Comparison of ENCODE assay signal across 24 mouse cellular contexts in the genomic region with DNA sequence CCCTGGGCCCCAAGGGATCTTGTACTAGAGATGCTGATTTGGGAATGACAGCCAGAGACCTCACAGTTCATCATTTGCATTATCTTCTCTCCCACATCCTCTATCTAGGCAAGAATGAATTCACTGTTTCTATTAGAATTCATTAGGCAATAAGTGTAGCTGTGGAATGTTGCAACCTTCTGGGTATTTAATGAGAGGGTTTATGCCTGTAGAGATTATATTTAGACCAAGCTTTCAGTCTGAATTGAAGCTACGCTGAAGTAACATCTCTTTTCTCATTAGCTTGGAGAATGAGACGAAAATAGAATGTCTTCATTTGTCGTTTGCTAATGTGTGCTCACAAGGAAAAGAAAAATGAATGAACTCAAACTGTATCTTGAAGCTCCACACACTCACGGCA. TPM values are rescaled to one million over a fixed set of nuclear protein-coding genes. Genes with fewer than 3 reads are reported as not detected.
DNase-seq lines count a peak whose midpoint lies in the region; ATAC-seq and TF ChIP-seq lines count a peak whose summit lies in the region.
"Had no signal": no experiment of that assay in that cellular context is flagged by ENCODE, and none has a peak within 500 bp of the region (broad histone marks: within the 10 kb centered on the region; RNA-seq: fewer than 3 reads in every experiment).

No protein-coding gene starts in this region.

- no peaks in the 10 kb centered on the region for H3K27me3 ChIP-seq in forebrain, embryonic 13.5 days
- no peaks in the 10 kb centered on the region for H3K27me3 ChIP-seq in forebrain, embryonic 14.5 days (replicated peaks; ENCODE audit: control insufficient read depth, insufficient read depth, low read length)
- H3K27me3 ChIP-seq in hindbrain, embryonic 16.5 days (replicated peaks; ENCODE audit: control insufficient read depth, insufficient read depth, low read length): no peaks in the 10 kb centered on the region
- H3K27me3 ChIP-seq in hindbrain, embryonic 12.5 days: no peaks in the 10 kb centered on the region
- H3K27me3 ChIP-seq in midbrain, embryonic 11.5 days (ENCODE audit: control insufficient read depth, insufficient read depth, low read length): no peaks in the 10 kb centered on the region
- no peaks in the 10 kb centered on the region for H3K27me3 ChIP-seq in midbrain, embryonic 16.5 days (ENCODE audit: control insufficient read depth, insufficient read depth, low read depth, low read length)
- H3K27me3 ChIP-seq in thymus, adult 2 months (ENCODE audit: control insufficient read depth, insufficient read depth, low read length): no peaks in the 10 kb centered on the region
- H3K27me3 ChIP-seq: embryonic facial prominence, embryonic 15.5 days; heart, embryonic 12.5 days; hindbrain, embryonic 13.5 days had no signal

- 77% methylated on average over 4 of the region's 4 CpGs for WGBS in forebrain, embryonic 13.5 days
- 78% methylated on average over 4 of the region's 4 CpGs for WGBS in forebrain, embryonic 14.5 days
- WGBS in hindbrain, embryonic 16.5 days: 56% methylated on average over 4 of the region's 4 CpGs
- 79% methylated on average over 4 of the region's 4 CpGs for WGBS in hindbrain, embryonic 12.5 days
- WGBS in midbrain, embryonic 11.5 days: 87% methylated on average over 4 of the region's 4 CpGs
- WGBS in midbrain, embryonic 16.5 days: 61% methylated on average over 4 of the region's 4 CpGs
- WGBS in thymus, adult 2 months: 93% methylated on average over 4 of the region's 4 CpGs

- H3K9me3 ChIP-seq in forebrain, embryonic 13.5 days (replicated peaks): no peaks in the 10 kb centered on the region
- H3K9me3 ChIP-seq in forebrain, embryonic 14.5 days (replicated peaks; ENCODE audit: control insufficient read depth, low read length): no peaks in the 10 kb centered on the region
- no peaks in the 10 kb centered on the region for H3K9me3 ChIP-seq in hindbrain, embryonic 16.5 days (ENCODE audit: control insufficient read depth, low read length)
- no peaks in the 10 kb centered on the region for H3K9me3 ChIP-seq in hindbrain, embryonic 12.5 days (replicated peaks)
- H3K9me3 ChIP-seq in midbrain, embryonic 11.5 days (ENCODE audit: control insufficient read depth, low read length): no peaks in the 10 kb centered on the region
- no peaks in the 10 kb centered on the region for H3K9me3 ChIP-seq in midbrain, embryonic 16.5 days (replicated peaks; ENCODE audit: control insufficient read depth, low read length, poor library complexity, severe bottlenecking)
- H3K9me3 ChIP-seq: embryonic facial prominence, embryonic 15.5 days; forebrain, embryonic 10.5 days; G1E; heart, embryonic 12.5 days; hindbrain, embryonic 13.5 days had no signal

- TF ChIP-seq CTCF in brain, embryonic 14.5 days (IDR thresholded peaks at IDR 0.05; ENCODE audit: borderline replicate concordance, extremely low read depth, insufficient read depth, insufficient read length): no peak
- TF ChIP-seq CTCF in thymus, adult 2 months (IDR thresholded peaks at IDR 0.05; ENCODE audit: borderline replicate concordance, control insufficient read depth, extremely low read depth, insufficient read depth, low read length, poor library complexity): no peak

- H3K27ac ChIP-seq in forebrain, embryonic 13.5 days: 0 out of 2 replicates have a peak overlapping the region, but pooled peaks have one; percentile 11
- H3K27ac ChIP-seq in forebrain, embryonic 14.5 days (ENCODE audit: low read depth, low read length): no peak overlapping the region
- H3K27ac ChIP-seq in hindbrain, embryonic 16.5 days (ENCODE audit: low read depth, low read length): peak overlapping the region; percentile 24; the same call in 1 of the 2 replicates
- no peak overlapping the region for H3K27ac ChIP-seq in hindbrain, embryonic 12.5 days
- no peak overlapping the region for H3K27ac ChIP-seq in midbrain, embryonic 11.5 days (ENCODE audit: low read depth, low read length)
- H3K27ac ChIP-seq in midbrain, embryonic 16.5 days (ENCODE audit: low read length): no peak overlapping the region
- no peak overlapping the region for H3K27ac ChIP-seq in thymus, adult 2 months (ENCODE audit: control insufficient read depth, insufficient read depth, low read length)
- H3K27ac ChIP-seq: embryonic facial prominence, embryonic 15.5 days; forebrain, embryonic 10.5 days had no signal

- TF ChIP-seq POLR2A in brain, embryonic 14.5 days (IDR thresholded peaks at IDR 0.05; ENCODE audit: borderline replicate concordance, extremely low read depth, insufficient read depth, insufficient read length, poor library complexity, severe bottlenecking): no peak
- no peak for TF ChIP-seq POLR2A in thymus, adult 2 months (IDR thresholded peaks at IDR 0.05; ENCODE audit: control insufficient read depth, extremely low read depth, insufficient read depth, low read length, poor library complexity)

- no peak for ATAC-seq in forebrain, embryonic 13.5 days
- no peak for ATAC-seq in forebrain, embryonic 14.5 days
- no peak for ATAC-seq in hindbrain, embryonic 16.5 days
- no peak for ATAC-seq in hindbrain, embryonic 12.5 days (ENCODE audit: low FRiP score)
- ATAC-seq in midbrain, embryonic 11.5 days (ENCODE audit: low FRiP score): no peak
- no peak; the same call in 1 of the 2 replicates for ATAC-seq in midbrain, embryonic 16.5 days
- ATAC-seq: CD4-positive, CD25-positive, alpha-beta regulatory T cell, adult 4 months; inflammation-experienced regulatory T-cells, adult 6 months; intestine, postnatal 0 days had no signal

- no peak overlapping the region for H3K4me2 ChIP-seq in forebrain, embryonic 13.5 days
- H3K4me2 ChIP-seq in forebrain, embryonic 14.5 days (ENCODE audit: low read length): no peak overlapping the region
- H3K4me2 ChIP-seq in hindbrain, embryonic 16.5 days (ENCODE audit: low read length): no peak overlapping the region
- no peak overlapping the region for H3K4me2 ChIP-seq in hindbrain, embryonic 12.5 days (replicated peaks)
- H3K4me2 ChIP-seq in midbrain, embryonic 11.5 days: no peak overlapping the region
- H3K4me2 ChIP-seq in midbrain, embryonic 16.5 days (ENCODE audit: low read length): no peak overlapping the region
- H3K4me2 ChIP-seq: embryonic facial prominence, embryonic 15.5 days; heart, embryonic 12.5 days; hindbrain, embryonic 13.5 days had no signal

- H3K36me3 ChIP-seq in forebrain, embryonic 13.5 days (ENCODE audit: poor library complexity, severe bottlenecking): no peaks in the 10 kb centered on the region
- H3K36me3 ChIP-seq in forebrain, embryonic 14.5 days (ENCODE audit: control insufficient read depth, insufficient read depth, low read length): no peaks in the 10 kb centered on the region
- H3K36me3 ChIP-seq in hindbrain, embryonic 16.5 days (ENCODE audit: control insufficient read depth, insufficient read depth, low read length): no peaks in the 10 kb centered on the region
- H3K36me3 ChIP-seq in hindbrain, embryonic 12.5 days: no peaks in the 10 kb centered on the region
- H3K36me3 ChIP-seq in midbrain, embryonic 11.5 days (ENCODE audit: control insufficient read depth, insufficient read depth, low read length): no peaks in the 10 kb centered on the region
- H3K36me3 ChIP-seq in midbrain, embryonic 16.5 days (ENCODE audit: control insufficient read depth, insufficient read depth, low read length): no peaks in the 10 kb centered on the region
- no peaks in the 10 kb centered on the region for H3K36me3 ChIP-seq in thymus, adult 2 months (ENCODE audit: control insufficient read depth, insufficient read depth, low read length)
- H3K36me3 ChIP-seq: embryonic facial prominence, embryonic 15.5 days; forebrain, embryonic 10.5 days; G1E; heart, embryonic 12.5 days; hindbrain, embryonic 13.5 days had no signal

- no peak for DNase-seq in forebrain, embryonic 14.5 days (ENCODE audit: low spot score)
- peak; percentile 60 for DNase-seq in midbrain, embryonic 11.5 days (ENCODE audit: low spot score, missing footprints)
- DNase-seq in brain, embryonic 14.5 days (ENCODE audit: low read depth): peak; percentile 34
- no peak for DNase-seq in thymus, adult 2 months
- DNase-seq: adrenal gland, postnatal 10 days; B cell, adult 2 months; cerebellum, adult 18-20 months; cerebellum, adult 9-11 months; cerebellum, postnatal 36 days; embryo, embryonic 11 days; gastrocnemius, postnatal 10 days had no signal

- no peak overlapping the region for H3K4me3 ChIP-seq in forebrain, embryonic 13.5 days
- no peak overlapping the region for H3K4me3 ChIP-seq in forebrain, embryonic 14.5 days (ENCODE audit: low read depth, low read length)
- no peak overlapping the region for H3K4me3 ChIP-seq in hindbrain, embryonic 16.5 days (ENCODE audit: low read length)
- H3K4me3 ChIP-seq in hindbrain, embryonic 12.5 days: no peak overlapping the region
- no peak overlapping the region for H3K4me3 ChIP-seq in midbrain, embryonic 11.5 days (ENCODE audit: low read depth, low read length)
- no peak overlapping the region for H3K4me3 ChIP-seq in midbrain, embryonic 16.5 days (ENCODE audit: low read depth, low read length)
- H3K4me3 ChIP-seq in thymus, adult 2 months (ENCODE audit: control insufficient read depth, insufficient read depth, low read length): no peak overlapping the region
- H3K4me3 ChIP-seq: embryonic facial prominence, embryonic 15.5 days; erythroblast, embryonic 14.5 days; forebrain, embryonic 10.5 days; heart, embryonic 12.5 days; hindbrain, embryonic 13.5 days had no signal

- peaks cover 5% of the 10 kb centered on the region; the same call in 1 of the 2 replicates for H3K4me1 ChIP-seq in forebrain, embryonic 13.5 days
- H3K4me1 ChIP-seq in forebrain, embryonic 14.5 days (ENCODE audit: control insufficient read depth, insufficient read depth, low read length): no peaks in the 10 kb centered on the region
- no peaks in the 10 kb centered on the region; the same call in none of the 2 replicates for H3K4me1 ChIP-seq in hindbrain, embryonic 16.5 days (ENCODE audit: control insufficient read depth, insufficient read depth, low read depth, low read length)
- H3K4me1 ChIP-seq in hindbrain, embryonic 12.5 days: no peaks in the 10 kb centered on the region
- H3K4me1 ChIP-seq in midbrain, embryonic 11.5 days (ENCODE audit: control insufficient read depth, insufficient read depth, low read length): no peaks in the 10 kb centered on the region
- no peaks in the 10 kb centered on the region for H3K4me1 ChIP-seq in midbrain, embryonic 16.5 days (ENCODE audit: control insufficient read depth, insufficient read depth, low read length)
- H3K4me1 ChIP-seq in thymus, adult 2 months (replicated peaks; ENCODE audit: control insufficient read depth, insufficient read depth, low read length): no peaks in the 10 kb centered on the region
- H3K4me1 ChIP-seq: forebrain, embryonic 10.5 days; heart, embryonic 12.5 days; hindbrain, embryonic 13.5 days had no signal

- H3K9ac ChIP-seq in forebrain, embryonic 13.5 days: no peak overlapping the region
- no peak overlapping the region for H3K9ac ChIP-seq in forebrain, embryonic 14.5 days (ENCODE audit: low read length)
- H3K9ac ChIP-seq in hindbrain, embryonic 16.5 days (ENCODE audit: low read depth, low read length): no peak overlapping the region
- H3K9ac ChIP-seq in hindbrain, embryonic 12.5 days: no peak overlapping the region
- H3K9ac ChIP-seq in midbrain, embryonic 11.5 days (ENCODE audit: low read length): no peak overlapping the region
- no peak overlapping the region for H3K9ac ChIP-seq in midbrain, embryonic 16.5 days (ENCODE audit: low read depth, low read length)
- H3K9ac ChIP-seq: embryonic facial prominence, embryonic 15.5 days; heart, embryonic 12.5 days; hindbrain, embryonic 13.5 days had no signal

RNA-seq across cellular contexts. Expression of gene Slc1a2, which starts 8.1 kb away (rescaled TPM):
- 10.8 and 13.7 TPM in 2 replicates for polyA plus RNA-seq in forebrain, embryonic 13.5 days (2015; fragmentation: Nextera tagmentation; extraction: Ambion mirVana)
- 11.5 and 12.0 TPM in 2 replicates for polyA plus RNA-seq in forebrain, embryonic 14.5 days (2014; fragmentation: Nextera tagmentation; extraction: Ambion mirVana)
- polyA plus RNA-seq in hindbrain, embryonic 16.5 days (2015; fragmentation: Nextera tagmentation; extraction: Ambion mirVana): 16.2 and 18.3 TPM in 2 replicates
- polyA plus RNA-seq in hindbrain, embryonic 12.5 days (2016; fragmentation: Nextera tagmentation; extraction: Ambion mirVana): 15.3 and 17.4 TPM in 2 replicates
- polyA plus RNA-seq in midbrain, embryonic 11.5 days (2014; fragmentation: Nextera tagmentation; extraction: Ambion mirVana): 15.7 and 16.0 TPM in 2 replicates
- polyA plus RNA-seq in midbrain, embryonic 16.5 days (2015; fragmentation: Nextera tagmentation; extraction: Ambion mirVana): 14.5 and 19.4 TPM in 2 replicates
- 27.1 and 46.2 TPM in 2 replicates for polyA plus RNA-seq in brain, embryonic 14.5 days (2012; rRNA removed)
- polyA plus RNA-seq in thymus, adult 2 months (2012; rRNA removed): 0.87 and 1.5 TPM in 2 replicates
- polyA plus RNA-seq: erythroblast, embryonic 14.5 days; G1E had no signal

Comparison
In these comparisons a context has a peak if more than half of its experiments do, and no peak if none do; other contexts are left out.
1. H3K27ac ChIP-seq: peak in forebrain, embryonic 13.5 days (single experiment) and hindbrain, embryonic 16.5 days (single experiment); none in forebrain, embryonic 14.5 days (single experiment), hindbrain, embryonic 12.5 days (single experiment), midbrain, embryonic 11.5 days (single experiment), midbrain, embryonic 16.5 days (single experiment) and thymus, adult 2 months (single experiment).
2. DNase-seq: peak in midbrain, embryonic 11.5 days (single experiment) and brain, embryonic 14.5 days (single experiment); none in forebrain, embryonic 14.5 days (single experiment) and thymus, adult 2 months (single experiment).